Mouse (Mus musculus): Measurements from ENCODE around the gene Gm21883.
"Not testable (repeated sequence)": the region's sequence is repeated elsewhere in the genome, so short reads cannot be mapped to it uniquely, and the experiment has no call there.

Gene Gm21883

DNA sequence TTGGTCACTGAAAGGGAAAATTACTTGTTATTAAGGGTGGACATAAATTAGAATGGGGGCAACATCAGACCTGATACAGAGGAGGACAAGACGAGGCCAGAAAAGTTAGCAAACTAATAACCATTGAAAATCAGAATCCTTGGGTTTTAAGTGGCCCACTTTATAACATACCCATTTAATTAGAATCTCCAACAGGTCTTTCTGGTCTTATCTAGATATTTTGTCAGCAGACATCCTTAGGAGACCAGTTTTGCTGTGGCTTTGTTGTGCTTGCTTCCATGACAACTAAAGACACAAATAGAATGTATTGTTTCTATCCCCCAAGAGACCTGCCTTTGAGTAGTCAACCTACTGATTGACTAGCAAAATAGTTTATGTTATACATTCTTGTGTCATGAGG, at the start of gene Gm21883:
Gm21883 (minus strand) TSS at position 101 of the 400 bp plus-strand sequence.
- not testable (repeated sequence) for DNase-seq (ENCODE audit: low spot score in 2 of 2)

DNA sequence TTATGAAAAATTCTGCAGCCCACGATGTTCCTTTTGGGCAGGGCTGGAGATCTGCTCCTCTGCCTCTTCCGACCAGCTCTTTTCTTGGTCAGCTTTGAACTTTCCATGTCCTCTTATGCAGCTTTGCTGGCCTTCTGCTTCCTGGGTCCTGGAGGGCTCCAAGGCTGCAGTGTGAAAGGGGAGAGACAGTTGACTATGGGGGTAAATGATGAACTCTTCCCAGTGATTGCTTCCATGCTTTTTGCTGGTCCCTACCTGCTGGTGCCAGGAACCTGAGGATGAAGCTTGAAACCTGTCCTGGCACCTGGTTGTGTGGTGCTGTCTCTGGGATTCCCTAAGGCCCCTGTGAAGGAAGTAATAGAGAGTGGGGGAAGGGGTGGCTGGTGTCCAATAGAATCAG, 44.7 kb upstream of the Gm21883 start, which contains the start of gene Spin2e:
Spin2e (minus strand) TSS at position 101 of the 400 bp plus-strand sequence.
- not testable (repeated sequence) for DNase-seq (ENCODE audit: low spot score in 2 of 2)

Data from spleen, postnatal 14 days (tissue).